In the genomic region with DNA sequence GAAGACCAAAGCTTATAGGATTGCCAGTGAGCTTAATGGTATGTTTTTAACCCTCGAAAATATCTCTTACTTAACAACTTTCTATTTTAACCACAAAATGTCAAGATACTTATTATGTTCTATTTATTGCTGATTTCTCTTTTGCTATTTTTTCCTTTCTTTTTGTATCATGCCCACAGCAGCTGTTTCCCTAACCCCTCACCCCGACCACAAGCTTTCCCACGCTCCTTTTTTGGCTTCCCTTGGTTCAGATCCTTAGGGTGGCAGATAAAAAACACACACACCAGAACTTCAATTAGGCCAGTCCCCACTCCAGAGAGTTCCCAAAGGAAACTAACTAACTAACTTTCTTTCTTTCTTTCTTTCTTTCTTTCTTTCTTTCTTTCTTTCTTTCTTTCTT, we compare ENCODE assay signal across 20 mouse cellular contexts. TPM values are rescaled to one million over a fixed set of nuclear protein-coding genes. Genes with fewer than 3 reads are reported as not detected.
DNase-seq lines count a peak whose midpoint lies in the region; ATAC-seq and TF ChIP-seq lines count a peak whose summit lies in the region.
"Had no signal": no experiment of that assay in that cellular context is flagged by ENCODE, and none has a peak within 500 bp of the region (broad histone marks: within the 10 kb centered on the region; RNA-seq: fewer than 3 reads in every experiment).

No protein-coding gene starts in this region.

- peak; percentile 87 for ATAC-seq in common myeloid progenitor, adult 5-6 weeks (replicated peaks; ENCODE audit: low read depth, poor library complexity, severe bottlenecking)
- peak; percentile 80 to 91 for ATAC-seq in hematopoietic stem cell, adult 5-6 weeks (replicated peaks in 1 of 2; ENCODE audit: insufficient read depth in 1 of 2, low FRiP score in 2 of 2, low TSS enrichment in 1 of 2, low read depth in 1 of 2, poor library complexity in 2 of 2, severe bottlenecking in 2 of 2)
- ATAC-seq: forebrain, embryonic 13.5 days; forebrain, embryonic 15.5 days had no signal

- intact Hi-C loops in left cerebral cortex, postnatal 10 days (cut with DNase I), result no loop called here

- H3K27ac ChIP-seq in layer of hippocampus, adult 2 months, result no peak overlapping the region
- H3K27ac ChIP-seq: embryonic facial prominence, embryonic 10.5 days; embryonic facial prominence, embryonic 12.5 days; forebrain, embryonic 13.5 days; forebrain, embryonic 15.5 days had no signal

- DNase-seq in lung, postnatal 10 days, result peak; percentile 16
- DNase-seq in lung, postnatal 36 days, result no peak
- no peak for DNase-seq in layer of hippocampus, adult 2 months (ENCODE audit: low spot score in 2 of 2)
- DNase-seq in left cerebral cortex, postnatal 10 days (ENCODE audit: extremely low spot score in 1 of 2, low spot score in 2 of 2), result no peak
- DNase-seq: adrenal gland, adult 2 months; adrenal gland, postnatal 10 days; adrenal gland, postnatal 25 days; cerebellum, adult 11 months; cerebellum, adult 18-20 months; cerebellum, adult 8-10 months; cerebellum, adult 9-11 months; cerebellum, postnatal 14 days; cerebellum, postnatal 36 days had no signal

- no peak overlapping the region for H3K4me3 ChIP-seq in layer of hippocampus, adult 2 months
- H3K4me3 ChIP-seq: embryonic facial prominence, embryonic 10.5 days; embryonic facial prominence, embryonic 12.5 days; forebrain, embryonic 13.5 days; forebrain, embryonic 15.5 days had no signal

- TF ChIP-seq CTCF in layer of hippocampus, adult 2 months (conservative IDR thresholded peaks at IDR 0.05), result no peak

RNA-seq across cellular contexts. Expression of a gene that starts 46.2 kb away (rescaled TPM):
- 0.05 and 0.09 TPM in 2 replicates for total RNA-seq in common myeloid progenitor, adult 5-6 weeks (2017)
- total RNA-seq in hematopoietic stem cell, adult 5-6 weeks (2017), result 0.13 TPM in 1 of 2 replicates, not detected in the other
- total RNA-seq in layer of hippocampus, adult 2 months (2021), result 1 to 10 TPM; 3.1 to 3.4 TPM
- total RNA-seq in left cerebral cortex, postnatal 10 days (2021), result 1 to 10 TPM; 2.2 to 3.1 TPM
- total RNA-seq: MEL had no signal
